In the genomic region with DNA sequence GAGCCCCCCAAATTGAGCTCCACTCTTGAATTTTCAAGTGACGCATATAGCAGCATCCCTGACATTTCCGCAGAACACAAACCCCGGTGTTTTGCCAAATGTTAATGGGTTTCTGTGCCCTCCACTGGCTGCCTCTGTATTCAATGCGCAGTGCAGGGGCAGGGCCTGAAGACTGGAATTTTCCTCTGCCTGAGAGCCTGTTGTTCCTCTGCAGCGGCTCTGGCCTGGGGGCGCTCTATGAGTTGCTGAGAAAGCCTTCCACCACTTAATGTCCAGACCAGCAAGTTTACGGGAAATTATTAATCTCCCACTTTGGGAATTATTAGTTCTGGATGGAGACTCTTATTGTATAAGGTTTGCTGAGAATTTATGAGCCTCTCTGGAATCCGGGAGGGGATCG, we compare ENCODE assay signal across 13 mouse cellular contexts. TPM values are rescaled to one million over a fixed set of nuclear protein-coding genes. Genes with fewer than 3 reads are reported as not detected.
DNase-seq lines count a peak whose midpoint lies in the region; ATAC-seq and TF ChIP-seq lines count a peak whose summit lies in the region.
"Had no signal": no experiment of that assay in that cellular context is flagged by ENCODE, and none has a peak within 500 bp of the region (broad histone marks: within the 10 kb centered on the region; RNA-seq: fewer than 3 reads in every experiment).

No protein-coding gene starts in this region.

- ATAC-seq in heart, postnatal 0 days (ENCODE audit: insufficient read depth, low read depth) = no peak
- ATAC-seq in stomach, postnatal 0 days (ENCODE audit: low FRiP score, low TSS enrichment) = no peak
- ATAC-seq: forebrain, embryonic 14.5 days had no signal

- no peaks in the 10 kb centered on the region for H3K9me3 ChIP-seq in heart, postnatal 0 days (replicated peaks; ENCODE audit: control insufficient read depth, low read length)
- no peaks in the 10 kb centered on the region for H3K9me3 ChIP-seq in stomach, postnatal 0 days (ENCODE audit: control insufficient read depth, low read length)

- H3K27ac ChIP-seq in heart, postnatal 0 days (ENCODE audit: low read depth) = peak overlapping the region; percentile 15; the same call in 1 of the 2 replicates
- no peak overlapping the region for H3K27ac ChIP-seq in stomach, postnatal 0 days (replicated peaks)

- H3K4me2 ChIP-seq in heart, postnatal 0 days (ENCODE audit: low read depth, low read length) = no peak overlapping the region
- H3K4me2 ChIP-seq in stomach, postnatal 0 days (replicated peaks; ENCODE audit: low read depth) = no peak overlapping the region
- H3K4me2 ChIP-seq: heart, embryonic 11.5 days; midbrain, embryonic 11.5 days had no signal

- H3K27me3 ChIP-seq in heart, postnatal 0 days (ENCODE audit: control insufficient read depth, insufficient read depth, low read length) = no peaks in the 10 kb centered on the region
- no peaks in the 10 kb centered on the region for H3K27me3 ChIP-seq in stomach, postnatal 0 days (ENCODE audit: control insufficient read depth, insufficient read depth, low read length)

- DNase-seq in heart, postnatal 0 days (ENCODE audit: low spot score) = no peak
- DNase-seq in heart, postnatal 25 days (ENCODE audit: low spot score) = no peak
- peak; percentile 32 for DNase-seq in lung, postnatal 10 days
- DNase-seq in lung, postnatal 14 days = no peak
- peak; percentile 25 to 45 for DNase-seq in kidney, postnatal 36 days
- DNase-seq in stomach, postnatal 0 days (ENCODE audit: low spot score) = peak; percentile 24
- no peak for DNase-seq in cerebellum, postnatal 14 days
- no peak for DNase-seq in heart, adult 8-10 months (ENCODE audit: low spot score)
- DNase-seq: liver had no signal

- intact Hi-C loops in heart, postnatal 25 days (cut with DNase I) = loop anchor here (5.0 kb wide), 1 partner anchor 1338 kb away; no protein-coding TSS in a partner anchor

- H3K36me3 ChIP-seq in heart, postnatal 0 days (replicated peaks; ENCODE audit: control insufficient read depth, insufficient read depth, low read length) = no peaks in the 10 kb centered on the region
- H3K36me3 ChIP-seq in stomach, postnatal 0 days (ENCODE audit: control insufficient read depth, insufficient read depth, low read length) = no peaks in the 10 kb centered on the region

- no peak overlapping the region for H3K9ac ChIP-seq in heart, postnatal 0 days (replicated peaks; ENCODE audit: low read depth, low read length)
- no peak overlapping the region for H3K9ac ChIP-seq in stomach, postnatal 0 days (ENCODE audit: low read length)

- TF ChIP-seq CTCF in heart, postnatal 0 days (IDR thresholded peaks at IDR 0.05; ENCODE audit: low read depth) = no peak
- peak; percentile 63 for TF ChIP-seq CTCF in stomach, postnatal 0 days (IDR thresholded peaks at IDR 0.05; ENCODE audit: low read depth)

- WGBS in heart, postnatal 0 days = 60% methylated on average over 9 of the region's 9 CpGs
- 34% methylated on average over 9 of the region's 9 CpGs for WGBS in stomach, postnatal 0 days

- H3K4me1 ChIP-seq in heart, postnatal 0 days (ENCODE audit: control insufficient read depth, insufficient read depth) = no peaks in the 10 kb centered on the region
- no peaks in the 10 kb centered on the region for H3K4me1 ChIP-seq in stomach, postnatal 0 days (replicated peaks; ENCODE audit: control insufficient read depth, insufficient read depth)

- TF ChIP-seq EP300 in heart, postnatal 0 days (IDR thresholded peaks at IDR 0.05; ENCODE audit: low read depth) = no peak
- no peak for TF ChIP-seq EP300 in stomach, postnatal 0 days (optimal IDR thresholded peaks at IDR 0.05)

- H3K4me3 ChIP-seq in heart, postnatal 0 days (ENCODE audit: low read depth, low read length) = no peak overlapping the region
- no peak overlapping the region for H3K4me3 ChIP-seq in stomach, postnatal 0 days (ENCODE audit: low read depth, low read length)

RNA-seq across cellular contexts. Expression of gene Ankrd60, which starts 14.0 kb away (rescaled TPM):
- not detected in 2 replicates for total RNA-seq in heart, postnatal 0 days (2014; rRNA removed; ENCODE audit: low replicate concordance)
- not detected in 2 replicates for polyA plus RNA-seq in heart, postnatal 0 days (2015; fragmentation: Nextera tagmentation; extraction: Ambion mirVana)
- not detected for total RNA-seq in heart, postnatal 25 days (2021)
- polyA plus RNA-seq in stomach, postnatal 0 days (2015; fragmentation: Nextera tagmentation; extraction: Ambion mirVana) = not detected in 2 replicates
- total RNA-seq in heart, adult 8-10 months (2022) = not detected
- polyA plus RNA-seq: forebrain, embryonic 14.5 days; heart, embryonic 11.5 days; large intestine, adult 2 months; midbrain, embryonic 11.5 days had no signal

RNA-seq across cellular contexts. Expression of gene 1700021F07Rik, which starts 41.8 kb away (rescaled TPM):
- not detected in 2 replicates for total RNA-seq in heart, postnatal 0 days (2014; rRNA removed; ENCODE audit: low replicate concordance)
- polyA plus RNA-seq in heart, postnatal 0 days (2015; fragmentation: Nextera tagmentation; extraction: Ambion mirVana) = not detected in 2 replicates
- total RNA-seq in heart, postnatal 25 days (2021) = not detected
- polyA plus RNA-seq in stomach, postnatal 0 days (2015; fragmentation: Nextera tagmentation; extraction: Ambion mirVana) = not detected in 2 replicates
- not detected for total RNA-seq in heart, adult 8-10 months (2022)
- polyA plus RNA-seq: forebrain, embryonic 14.5 days; heart, embryonic 11.5 days; large intestine, adult 2 months; midbrain, embryonic 11.5 days had no signal

Comparison
In these comparisons a context has a peak if more than half of its experiments do, and no peak if none do; other contexts are left out.
1. DNase-seq: peak in lung, postnatal 10 days (single experiment), kidney, postnatal 36 days (2 of 2) and stomach, postnatal 0 days (single experiment); none in heart, postnatal 0 days (single experiment), heart, postnatal 25 days (single experiment), lung, postnatal 14 days (single experiment), cerebellum, postnatal 14 days (0 of 2) and heart, adult 8-10 months (single experiment).